Mouse (Mus musculus): ENCODE measurements around the gene Nfe2l1.

DNA sequence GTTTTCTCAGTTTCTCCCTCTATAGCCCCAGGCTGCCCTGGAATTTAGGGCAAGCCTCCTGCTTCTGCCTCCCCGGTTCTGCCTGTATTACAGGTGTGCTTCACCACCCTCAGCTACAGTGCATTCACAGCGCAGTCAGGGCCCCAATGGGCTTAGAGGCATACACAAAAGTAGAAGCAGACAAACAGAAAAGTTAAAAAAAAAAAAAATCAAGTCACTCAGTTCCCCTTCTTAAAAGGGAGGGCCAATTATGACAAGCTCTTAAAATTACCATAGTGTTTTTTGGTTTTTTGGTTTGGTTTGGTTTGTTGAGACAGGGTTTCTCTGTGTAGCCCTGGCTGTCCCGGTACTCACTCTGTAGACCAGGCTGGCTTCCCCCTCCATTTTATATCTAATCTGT, 2.8 kb upstream of the Nfe2l1 start:
- no peak for TF ChIP-seq CTCF (IDR thresholded peaks at IDR 0.05; ENCODE audit: control insufficient read depth, insufficient read depth, insufficient read length)
- TF ChIP-seq USF1 (IDR thresholded peaks at IDR 0.05; ENCODE audit: low read depth), result no peak
